Mouse (Mus musculus): ENCODE results near the gene Arntl. TPM values are rescaled to one million over a fixed set of nuclear protein-coding genes. Genes with fewer than 3 reads are reported as not detected.

The Arntl gene
- polyA plus RNA-seq, 1 experiment = 19.8 TPM

DNA sequence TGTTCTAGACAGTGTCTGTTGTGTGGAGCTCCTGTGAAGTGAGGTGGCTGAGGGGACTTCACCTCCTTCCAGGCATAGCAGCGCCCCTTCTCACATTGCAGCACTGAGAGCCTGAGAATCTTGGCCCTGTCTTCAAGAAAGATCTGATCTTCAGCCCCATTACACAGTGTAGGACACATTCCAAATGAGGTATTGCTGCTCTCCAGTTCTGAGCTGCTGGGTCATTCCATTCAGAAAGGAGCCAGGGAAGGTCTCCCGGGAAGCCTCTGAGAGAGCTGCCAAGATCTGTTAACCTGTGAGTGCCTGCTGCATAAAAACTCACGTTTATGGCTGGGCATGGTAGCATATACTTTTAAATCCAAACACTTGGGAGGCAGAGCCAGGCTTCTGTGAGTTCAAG, 5.7 kb upstream of the Arntl start:
- no peak for DNase-seq (ENCODE audit: low read depth, low spot score)
- whole genome bisulfite sequencing = 35% methylated on average over 3 of the region's 3 CpGs

DNA sequence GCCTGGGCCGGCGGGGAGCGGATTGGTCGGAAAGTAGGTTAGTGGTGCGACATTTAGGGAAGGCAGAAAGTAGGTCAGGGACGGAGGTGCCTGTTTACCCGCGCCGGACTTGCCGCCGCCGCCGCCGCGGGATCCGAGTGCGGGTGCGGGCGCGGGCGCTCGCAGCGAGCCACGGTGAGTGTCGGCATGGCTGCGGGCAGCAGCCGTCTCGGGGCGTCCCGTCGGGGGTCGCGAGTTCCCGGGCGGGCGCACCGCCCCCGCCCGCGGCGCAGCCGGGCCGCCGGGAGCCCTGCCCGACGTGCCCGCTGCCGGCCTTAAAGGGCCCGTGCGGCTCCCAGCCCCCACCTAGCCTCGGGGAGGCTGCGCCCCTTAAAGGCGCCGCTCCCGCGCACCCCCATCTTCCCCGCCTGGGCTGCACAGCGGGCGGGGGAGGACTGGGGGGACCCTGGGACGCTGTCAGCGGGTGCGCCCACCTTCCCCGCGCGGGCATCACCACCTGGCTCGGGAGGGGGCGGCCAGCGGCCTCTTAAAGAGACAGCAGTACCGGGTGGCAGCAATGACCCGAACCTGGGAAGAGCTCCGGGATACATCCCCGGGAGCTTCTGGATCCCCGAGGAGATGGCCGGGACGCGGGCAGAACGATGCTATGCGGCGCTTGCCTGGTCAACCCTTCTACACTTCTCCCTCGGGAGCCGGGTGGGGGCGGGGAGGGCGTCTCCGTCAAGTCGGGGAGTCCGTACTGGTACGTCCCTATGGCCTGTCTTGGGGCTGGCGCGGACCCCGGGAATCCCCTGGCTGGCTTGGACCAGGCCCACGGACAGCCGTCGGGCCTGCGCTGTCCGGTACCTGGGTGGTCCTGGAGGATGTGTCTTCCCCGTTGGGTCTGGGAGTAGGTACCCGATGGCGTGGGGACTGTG, 464 bp downstream of the Arntl start:
- no peak for DNase-seq (ENCODE audit: low read depth, low spot score)
- WGBS = under 1% methylated on average over 96 of the region's 98 CpGs

DNA sequence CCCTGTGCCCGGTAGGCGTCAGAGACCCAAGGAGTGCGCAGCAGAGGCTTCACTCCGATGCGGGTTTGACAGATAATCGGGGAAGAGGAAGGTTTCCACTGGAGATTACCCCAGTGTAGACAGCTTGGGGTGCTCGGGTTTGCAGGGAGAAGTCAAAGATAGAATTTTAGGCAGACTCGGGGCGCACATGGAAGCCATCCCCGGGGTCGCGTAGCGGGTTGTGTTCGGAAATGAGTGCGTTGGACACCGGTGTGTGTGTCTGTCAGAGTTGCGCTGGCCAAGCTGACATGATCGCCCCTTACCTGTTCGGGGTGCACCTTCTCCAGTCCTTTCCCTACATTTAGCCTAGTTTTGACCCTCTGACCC, 1.1 kb downstream of the Arntl start:
- 10% methylated on average over 19 of the region's 19 CpGs for WGBS
- DNase-seq (ENCODE audit: low read depth, low spot score) = no peak

DNA sequence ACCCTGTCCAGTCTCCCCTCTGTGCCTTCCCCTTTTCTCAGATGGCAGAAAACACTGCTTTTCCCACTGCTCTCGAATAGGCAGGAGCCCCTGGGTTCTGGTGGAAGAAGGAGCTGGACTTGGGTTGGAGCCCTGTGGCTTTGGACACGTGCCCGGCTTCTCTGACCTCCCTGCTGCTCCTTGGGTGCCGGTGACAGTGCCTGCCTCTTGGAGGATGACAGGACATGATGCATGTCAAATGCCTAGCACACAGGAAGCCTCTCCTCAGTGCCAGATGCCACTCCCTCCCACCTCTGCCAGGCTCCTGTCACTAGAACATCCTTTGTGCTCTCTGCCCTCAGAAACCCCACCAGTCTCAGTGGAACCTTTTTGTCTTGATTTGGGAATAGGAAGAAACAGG, 3.2 kb downstream of the Arntl start:
- no peak for DNase-seq (ENCODE audit: low read depth, low spot score)
- 31% methylated on average over 4 of the region's 4 CpGs for WGBS

DNA sequence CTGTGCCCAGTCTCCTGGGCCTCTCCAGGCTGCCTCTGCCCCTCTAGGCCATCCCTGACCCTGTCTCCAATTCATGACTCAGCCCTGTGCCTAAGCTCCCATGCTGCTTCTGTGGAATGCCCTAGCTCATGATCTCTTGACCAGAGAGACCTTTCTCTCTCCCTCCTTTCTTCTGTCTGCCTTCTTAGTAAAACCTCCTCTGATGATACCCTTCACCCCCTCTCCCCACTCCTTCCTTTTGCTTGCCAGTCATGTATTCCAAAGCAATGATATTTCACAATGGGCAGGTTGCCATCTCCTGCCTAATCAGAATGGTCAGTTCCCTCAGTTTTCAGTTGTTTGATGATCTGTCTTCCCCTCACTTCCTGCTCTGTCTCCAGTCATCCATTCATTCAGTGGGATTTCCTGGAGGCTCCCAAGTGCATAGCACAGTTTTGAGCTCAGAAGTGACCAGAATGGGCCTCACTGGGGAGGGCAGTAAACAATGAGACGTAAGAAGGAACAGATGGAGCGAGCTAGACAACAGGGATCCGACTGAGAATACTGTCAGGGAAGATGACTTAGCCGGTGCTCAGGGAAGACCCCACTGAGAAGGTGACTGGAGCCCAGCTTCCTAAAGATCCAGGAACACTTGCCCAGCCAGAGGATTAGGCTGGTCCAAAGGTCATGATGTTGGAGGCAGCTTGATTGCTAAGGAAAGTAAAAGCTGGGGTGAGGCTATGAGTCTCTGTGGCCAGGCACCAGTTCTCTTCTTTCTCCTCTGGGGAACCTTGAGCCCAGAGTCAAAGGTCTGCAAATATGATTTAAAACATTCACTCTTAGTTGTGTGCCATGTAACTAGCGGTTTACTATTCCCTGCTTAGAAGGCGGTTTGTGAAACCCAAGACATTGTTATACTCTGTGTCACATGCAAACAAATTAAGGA, 7.2 kb downstream of the Arntl start:
- WGBS = 23% methylated on average over 6 of the region's 6 CpGs
- DNase-seq (ENCODE audit: low read depth, low spot score) = peak; percentile 70

DNA sequence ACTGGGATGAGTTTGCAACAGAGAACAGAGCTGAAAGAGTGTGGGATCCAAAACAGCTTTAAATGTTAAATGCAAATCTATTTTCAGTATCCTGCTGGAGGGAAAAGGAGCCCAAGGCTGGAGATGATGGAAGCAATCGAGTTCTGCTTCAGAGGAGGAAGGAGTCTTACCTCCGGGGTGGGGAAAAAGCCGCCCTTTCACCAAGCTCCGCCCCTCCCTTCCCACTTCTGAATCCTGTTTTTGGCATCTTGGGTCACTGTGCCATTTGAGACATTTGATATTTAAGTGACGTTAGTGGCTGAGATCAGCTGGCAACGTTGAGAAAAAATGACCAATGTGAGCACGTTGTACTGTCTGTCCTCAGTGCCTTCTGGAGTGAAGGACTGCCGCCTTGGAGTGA, 8.9 kb downstream of the Arntl start:
- 45% methylated on average over 8 of the region's 8 CpGs for WGBS
- DNase-seq (ENCODE audit: low read depth, low spot score) = no peak

DNA sequence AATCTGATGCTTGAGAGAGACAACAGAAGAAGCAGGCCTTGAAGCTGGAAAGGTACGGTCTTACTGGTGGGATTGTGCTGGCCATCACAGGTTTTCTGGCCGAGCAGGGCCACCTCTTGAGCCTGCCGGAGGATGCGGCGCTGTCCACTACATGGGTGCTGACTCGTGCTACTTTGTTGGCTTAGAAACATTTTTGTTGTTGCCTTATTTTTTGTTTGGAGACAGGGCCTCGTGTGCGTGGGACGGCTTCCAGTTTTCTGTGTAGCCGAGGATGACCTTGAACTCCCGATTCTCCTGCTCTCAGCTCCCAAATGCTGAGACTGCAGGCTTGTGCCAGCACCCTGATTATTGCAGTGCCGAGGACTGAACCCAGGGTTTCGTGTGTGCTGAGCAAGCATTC, 12.2 kb downstream of the Arntl start:
- WGBS = 78% methylated on average over 13 of the region's 13 CpGs

DNA sequence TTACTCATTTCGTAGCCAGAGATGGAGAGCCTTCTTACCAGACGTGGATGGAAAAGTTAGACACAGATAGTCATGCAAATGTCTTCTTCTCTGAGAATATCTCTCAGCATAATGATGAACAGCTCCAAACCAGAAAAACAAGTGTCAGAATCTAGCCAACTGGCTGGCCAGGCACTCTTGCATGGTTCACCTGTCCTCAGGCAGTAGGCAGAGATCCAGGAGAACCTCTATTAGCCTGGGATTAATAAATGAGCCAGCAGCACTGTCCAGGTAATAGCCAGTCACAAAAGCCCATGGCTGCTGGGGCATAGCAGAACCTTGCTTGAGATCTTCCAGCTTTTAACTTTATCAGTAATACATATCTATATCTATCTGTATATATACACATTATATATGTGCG, 12.6 kb downstream of the Arntl start:
- 90% methylated on average over 3 of the region's 3 CpGs for WGBS

More for the DNA sequence above, 12.2 kb downstream of the Arntl start:
- no peak for DNase-seq (ENCODE audit: low read depth, low spot score)

DNA sequence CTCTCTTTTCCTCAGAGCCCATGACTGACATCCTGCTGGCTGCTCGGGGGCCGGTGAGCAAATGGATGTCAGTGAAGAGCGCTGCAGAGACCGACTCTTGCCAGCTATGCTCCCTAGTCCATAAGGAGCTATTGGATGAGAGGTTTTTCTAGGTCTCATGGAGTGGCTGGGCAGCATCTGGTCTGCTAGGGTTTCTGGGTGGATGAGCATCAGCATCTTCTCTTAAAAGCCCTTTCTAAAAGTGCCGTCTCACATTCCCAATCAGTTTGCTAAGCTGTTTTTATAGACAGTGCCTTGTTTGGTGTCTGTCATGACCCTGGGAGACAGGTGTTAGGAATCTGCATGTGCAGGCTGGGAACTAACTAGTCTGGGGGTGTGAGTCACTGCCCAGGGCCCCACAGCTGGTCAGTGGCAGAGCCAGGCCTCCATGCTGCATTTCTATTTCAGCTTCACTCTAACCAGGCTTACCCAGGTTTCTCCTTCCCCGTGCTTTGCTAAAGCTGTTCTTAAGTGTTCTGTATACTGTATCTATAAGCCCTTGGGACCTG, 13.5 kb downstream of the Arntl start:
- no peak for DNase-seq (ENCODE audit: low read depth, low spot score)
- 88% methylated on average over 6 of the region's 6 CpGs for WGBS

More for the DNA sequence above, 12.6 kb downstream of the Arntl start:
- DNase-seq (ENCODE audit: low read depth, low spot score) = no peak

DNA sequence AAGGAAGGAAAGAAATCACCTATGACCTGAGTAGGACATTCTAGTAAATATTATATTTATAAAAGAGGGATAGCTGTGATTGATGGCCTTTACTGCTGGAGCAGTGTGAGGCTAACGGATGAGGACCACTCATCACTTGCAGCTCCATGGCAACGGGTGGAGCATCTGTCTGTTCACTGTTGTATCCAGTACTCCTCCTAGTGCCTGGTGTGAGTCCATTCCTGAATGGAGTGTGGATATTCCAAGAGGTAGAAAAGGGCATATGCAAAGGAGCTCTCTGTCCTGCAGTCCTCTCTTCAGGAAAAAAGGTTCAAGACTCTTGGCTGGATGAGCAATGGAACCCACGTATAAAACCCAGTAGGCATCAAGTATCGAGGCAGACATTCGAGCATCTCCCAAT, 15.6 kb downstream of the Arntl start:
- no peak for DNase-seq (ENCODE audit: low read depth, low spot score)
- 91% methylated on average over 5 of the region's 5 CpGs for WGBS

DNA sequence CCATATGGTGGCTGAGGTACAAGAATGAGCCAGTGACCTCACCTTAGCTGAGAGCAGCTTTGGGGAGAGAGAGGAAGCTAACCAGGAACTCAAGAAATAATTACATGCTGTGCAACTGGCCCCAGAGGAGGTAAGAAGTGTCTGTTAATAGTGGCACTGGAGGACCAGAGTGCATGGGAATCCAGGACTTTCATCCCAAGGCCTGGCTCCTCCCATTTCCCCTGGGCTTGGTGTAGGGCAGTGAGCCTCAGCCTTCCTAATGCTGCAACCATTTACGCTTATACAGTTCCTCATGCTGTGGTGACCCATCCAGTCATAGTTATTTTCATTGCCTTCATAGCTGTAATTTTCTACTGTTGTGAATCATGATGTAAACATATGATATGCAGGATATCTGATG, 17.4 kb downstream of the Arntl start:
- no peak for DNase-seq (ENCODE audit: low read depth, low spot score)
- 74% methylated on average over 1 of the region's 1 CpGs for WGBS

DNA sequence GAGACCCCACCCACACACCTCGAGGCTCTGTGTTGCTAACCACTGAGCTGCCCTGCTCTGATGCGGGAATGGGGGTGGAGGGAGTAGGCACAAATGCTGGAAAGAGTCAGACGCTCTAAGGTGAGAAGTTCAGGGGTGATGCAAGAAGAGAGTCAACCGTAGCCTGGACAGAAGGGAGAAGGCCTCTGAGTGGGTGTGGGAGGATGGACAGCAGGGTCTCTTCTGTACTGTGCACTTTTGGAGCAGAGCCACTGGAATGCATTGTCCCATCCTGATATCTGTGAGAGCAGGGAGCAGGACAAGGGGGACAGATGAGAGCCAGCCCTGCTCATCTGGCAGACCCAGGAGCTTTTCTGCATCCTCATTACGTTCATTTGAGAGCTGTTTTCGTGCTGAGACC, 21.2 kb downstream of the Arntl start:
- WGBS = 80% methylated on average over 6 of the region's 6 CpGs

DNA sequence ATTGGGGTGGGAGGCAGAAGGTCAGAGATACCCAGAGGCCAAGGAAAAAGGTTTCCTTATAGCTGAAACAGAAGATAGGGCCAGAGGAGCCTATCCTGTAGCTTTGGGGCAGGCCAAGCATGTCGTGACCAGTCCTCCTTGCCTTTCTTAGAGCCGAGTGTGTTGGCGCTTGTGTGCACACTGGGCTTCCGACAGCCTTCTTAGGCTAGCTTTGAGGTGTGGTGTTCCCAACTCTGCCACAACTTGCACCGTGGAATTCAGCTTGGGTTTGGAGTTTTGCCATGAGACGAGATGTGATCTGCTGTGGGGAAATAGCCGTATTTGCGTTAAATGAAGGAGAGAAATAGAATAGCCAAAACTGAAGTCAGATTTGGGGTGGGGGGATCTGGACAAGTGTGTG, 28.9 kb downstream of the Arntl start:
- WGBS = 95% methylated on average over 8 of the region's 8 CpGs
- no peak for DNase-seq (ENCODE audit: low read depth, low spot score)

More for the DNA sequence above, 21.2 kb downstream of the Arntl start:
- no peak for DNase-seq (ENCODE audit: low read depth, low spot score)

DNA sequence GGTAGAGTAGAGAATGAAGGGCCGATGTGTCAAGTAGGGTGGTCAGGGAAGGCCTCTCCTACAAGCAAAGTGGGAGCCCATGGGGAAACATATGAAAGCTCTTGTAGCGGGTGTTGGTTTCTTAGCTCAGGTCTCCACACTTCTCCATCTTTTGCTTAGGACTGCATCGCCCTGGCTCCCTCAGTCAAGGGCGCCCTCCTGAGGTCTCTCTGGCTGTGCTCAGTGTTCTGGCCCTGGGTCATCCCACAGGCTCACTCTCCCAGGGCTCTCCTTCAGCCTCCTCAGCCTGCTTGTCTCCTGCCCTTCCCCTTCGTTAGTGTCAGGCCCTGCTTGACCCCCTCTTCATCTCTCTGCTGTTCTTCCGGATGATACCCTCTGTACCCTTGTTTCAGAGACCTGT, 31.1 kb downstream of the Arntl start:
- DNase-seq (ENCODE audit: low read depth, low spot score) = no peak
- 85% methylated on average over 6 of the region's 6 CpGs for WGBS

DNA sequence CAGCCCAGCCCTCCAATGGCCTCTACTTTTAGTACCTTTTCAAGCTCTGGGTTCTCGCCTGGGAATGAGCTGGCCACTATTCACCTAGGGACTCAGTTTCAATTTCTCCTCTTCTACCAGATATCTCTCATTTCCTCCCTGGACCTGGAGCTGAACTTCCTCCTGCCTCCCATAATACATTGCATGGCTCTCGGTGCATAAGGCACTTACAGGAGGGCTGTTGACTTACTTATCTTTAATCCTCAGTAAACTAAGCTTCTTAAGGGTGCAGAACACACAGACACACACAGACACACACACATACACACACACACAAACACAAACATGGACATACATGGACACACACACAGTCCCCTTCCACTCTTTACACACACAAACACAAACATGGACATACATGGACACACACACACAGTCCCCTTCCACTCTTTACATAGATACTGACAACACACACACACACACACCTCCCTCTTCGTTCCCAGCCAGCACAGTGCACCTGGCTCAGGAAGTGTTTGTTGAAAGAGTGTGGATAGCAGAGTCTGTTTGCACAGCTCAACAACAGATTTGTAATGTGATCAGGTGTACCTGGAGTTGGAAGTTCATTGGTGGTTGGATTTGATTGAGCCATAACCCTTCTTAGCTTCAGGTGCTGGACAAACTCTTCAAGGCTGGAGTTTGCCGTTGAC, 32.3 kb downstream of the Arntl start:
- 26% methylated on average over 4 of the region's 4 CpGs for whole genome bisulfite sequencing
- no peak for DNase-seq (ENCODE audit: low read depth, low spot score)

DNA sequence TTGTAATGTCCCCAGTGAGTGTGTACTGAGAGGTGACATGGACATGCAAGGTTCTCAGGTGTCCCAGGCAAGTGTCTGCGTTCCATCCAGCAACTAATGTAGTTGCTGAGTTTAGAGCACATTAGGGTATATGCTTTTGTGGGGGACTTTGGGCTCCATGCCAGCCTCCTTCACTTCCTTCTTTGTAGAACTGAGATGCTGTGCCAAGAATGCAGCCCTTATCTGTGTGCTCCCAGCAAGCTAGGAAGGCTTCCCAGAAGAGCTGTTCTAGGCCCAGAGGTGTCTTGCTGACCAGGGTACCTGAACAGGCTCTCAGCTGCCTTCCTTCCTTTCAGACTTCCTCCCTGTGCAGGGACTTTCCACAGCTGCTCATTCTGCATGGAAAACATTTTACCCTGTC, 33.2 kb downstream of the Arntl start:
- WGBS = 32% methylated on average over 1 of the region's 1 CpGs
- no peak for DNase-seq (ENCODE audit: low read depth, low spot score)

DNA sequence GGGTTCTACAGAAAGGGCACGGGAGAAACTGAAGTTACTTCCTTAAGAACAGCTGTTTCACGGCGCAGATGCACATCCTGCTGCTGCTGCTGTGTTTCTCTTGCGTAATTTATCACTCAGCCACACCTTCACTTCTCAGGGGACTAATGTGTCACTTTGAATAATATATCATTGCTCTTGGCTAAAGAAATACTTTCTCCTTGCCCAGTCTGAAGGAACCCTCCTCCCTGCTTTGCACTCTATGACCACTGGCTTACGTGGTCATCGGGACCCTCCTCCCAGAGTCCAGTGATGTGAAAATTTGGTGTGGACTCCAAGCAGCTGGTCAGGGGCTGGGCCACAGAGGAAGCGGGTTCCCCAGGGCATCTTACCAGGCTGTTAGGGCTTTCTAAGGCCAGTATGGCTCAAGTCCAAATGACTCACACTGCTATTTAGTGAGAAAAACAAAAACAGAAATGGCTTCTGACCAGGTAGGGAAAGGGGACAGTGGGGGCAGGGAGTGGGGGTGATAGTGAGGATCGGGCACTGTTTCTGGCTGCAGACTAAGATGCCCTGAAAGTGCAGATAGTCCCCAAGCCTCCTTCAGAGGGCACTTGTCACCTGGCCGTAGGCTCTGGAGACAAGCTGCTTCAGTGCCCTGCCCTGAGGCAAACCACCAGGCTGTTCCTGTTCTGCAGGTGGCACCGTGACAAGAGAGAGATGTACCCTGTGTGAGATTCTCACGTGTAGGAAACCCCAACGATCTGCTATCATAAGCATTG, 34.8 kb downstream of the Arntl start:
- 14% methylated on average over 12 of the region's 12 CpGs for WGBS
- DNase-seq (ENCODE audit: low read depth, low spot score) = no peak

DNA sequence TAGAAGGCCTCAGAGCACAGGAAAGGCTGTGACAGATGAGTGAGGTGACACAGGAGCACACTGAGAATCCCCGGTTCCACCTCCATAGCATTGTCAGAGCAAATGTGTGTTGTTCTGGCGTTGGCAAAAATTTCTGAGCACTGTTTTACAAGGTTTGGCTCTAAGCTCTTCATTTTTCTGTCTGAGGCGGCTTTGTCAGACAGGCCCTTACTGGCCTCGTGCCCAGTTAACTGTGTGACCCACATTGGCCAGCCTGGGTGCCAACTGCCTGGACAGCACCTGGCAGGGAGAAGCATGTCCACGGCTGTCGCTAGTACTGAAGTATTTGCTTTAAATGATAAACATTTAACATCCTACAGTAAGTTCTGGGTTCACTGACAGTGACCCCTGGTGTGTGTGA, 35.4 kb downstream of the Arntl start:
- WGBS = 11% methylated on average over 6 of the region's 6 CpGs
- no peak for DNase-seq (ENCODE audit: low read depth, low spot score)

DNA sequence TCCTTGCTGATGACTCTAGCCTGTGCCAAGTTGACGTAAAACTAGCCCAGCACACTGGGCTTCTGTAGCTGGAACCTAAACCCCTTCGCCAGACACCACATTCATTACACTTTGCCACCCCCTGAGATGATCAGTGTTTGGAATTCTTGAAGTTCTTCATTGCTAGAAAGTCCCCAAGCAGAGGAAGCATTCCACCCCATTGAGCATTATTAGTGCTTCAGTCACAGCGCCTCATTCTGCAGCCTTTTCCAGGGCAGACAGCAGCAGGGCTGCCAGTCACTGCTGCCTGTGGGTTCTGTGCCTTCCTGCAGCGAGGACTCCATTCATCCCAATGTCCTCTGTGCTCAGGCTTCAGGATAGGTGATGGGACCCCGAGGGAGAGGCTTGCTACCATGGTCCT, 37.9 kb downstream of the Arntl start:
- WGBS = 86% methylated on average over 5 of the region's 5 CpGs
- no peak for DNase-seq (ENCODE audit: low read depth, low spot score)

All from large intestine, adult 2 months (tissue).